Mouse (Mus musculus): Measurements from ENCODE around the gene Gm27027. TPM values are rescaled to one million over a fixed set of nuclear protein-coding genes. Genes with fewer than 3 reads are reported as not detected.

Gene Gm27027
- total and polyA plus RNA-seq, 2 experiments = not detected

- Histone ChIP-seq H3K36me3 (ENCODE audit: control insufficient read depth, insufficient read depth, low read length) (peaks cover 11% of the 10 kb centered on the region), H3K4me1 (ENCODE audit: control insufficient read depth, insufficient read depth, low read length) (0 out of 2 replicates have a peak, but pooled peaks cover 5% of the 10 kb centered on the region), H3K27me3 (ENCODE audit: control insufficient read depth, insufficient read depth, low read length) (no peaks in the 10 kb centered on the region), H3K27ac (replicated peaks; ENCODE audit: insufficient read depth, low read depth, low read length) (no peak overlapping the region), H3K4me3 (ENCODE audit: insufficient read depth, low read depth, low read length) (no peak overlapping the region; the same call in 1 of the 2 replicates), H3K9ac (ENCODE audit: low read depth, low read length) (no peak overlapping the region), H3K79me2 (ENCODE audit: control insufficient read depth, insufficient read depth, low read length) (no peaks in the 10 kb centered on the region)
- no peak for DNase-seq (ENCODE audit: extremely low read depth, low read depth, low spot score)
- TF ChIP-seq CTCF (IDR thresholded peaks at IDR 0.05; ENCODE audit: low read depth, low read length) (no peak), POLR2A (IDR thresholded peaks at IDR 0.05; ENCODE audit: extremely low read depth, insufficient read depth, low read length) (no peak)
- 45% methylated on average over 21 of the region's 21 CpGs for WGBS
These were observed 20.4 kb downstream of the Gm27027 start for GRCm38 (mm10) chr2:93975526-93976435.

- peaks cover 6% of the 10 kb centered on the region; the same call in 1 of the 2 replicates for H3K36me3 ChIP-seq (ENCODE audit: control insufficient read depth, insufficient read depth, low read length)
- H3K27me3 ChIP-seq (ENCODE audit: control insufficient read depth, insufficient read depth, low read length) = no peaks in the 10 kb centered on the region
- no peaks in the 10 kb centered on the region for H3K79me2 ChIP-seq (ENCODE audit: control insufficient read depth, insufficient read depth, low read length)
- no peak overlapping the region for H3K27ac ChIP-seq (replicated peaks; ENCODE audit: insufficient read depth, low read depth, low read length)
- no peak for TF ChIP-seq CTCF (IDR thresholded peaks at IDR 0.05; ENCODE audit: low read depth, low read length)
- TF ChIP-seq POLR2A (IDR thresholded peaks at IDR 0.05; ENCODE audit: extremely low read depth, insufficient read depth, low read length) = no peak
- 64% methylated on average over 7 of the region's 7 CpGs for WGBS
- no peak for DNase-seq (ENCODE audit: extremely low read depth, low read depth, low spot score)
- no peak overlapping the region for H3K9ac ChIP-seq (ENCODE audit: low read depth, low read length)
- H3K4me3 ChIP-seq (ENCODE audit: insufficient read depth, low read depth, low read length) = no peak overlapping the region
- 0 out of 2 replicates have a peak, but pooled peaks cover 5% of the 10 kb centered on the region for H3K4me1 ChIP-seq (ENCODE audit: control insufficient read depth, insufficient read depth, low read length)
These were observed 21.1 kb downstream of the Gm27027 start for GRCm38 (mm10) chr2:93975041-93975440.

- DNase-seq (ENCODE audit: extremely low read depth, low read depth, low spot score) = no peak
- Histone ChIP-seq H3K36me3 (ENCODE audit: control insufficient read depth, insufficient read depth, low read length) (no peaks in the 10 kb centered on the region), H3K4me3 (ENCODE audit: insufficient read depth, low read depth, low read length) (no peak overlapping the region), H3K27ac (replicated peaks; ENCODE audit: insufficient read depth, low read depth, low read length) (no peak overlapping the region), H3K4me1 (ENCODE audit: control insufficient read depth, insufficient read depth, low read length) (0 out of 2 replicates have a peak, but pooled peaks cover under 1% of the 10 kb centered on the region), H3K79me2 (ENCODE audit: control insufficient read depth, insufficient read depth, low read length) (no peaks in the 10 kb centered on the region), H3K9ac (ENCODE audit: low read depth, low read length) (no peak overlapping the region), H3K27me3 (ENCODE audit: control insufficient read depth, insufficient read depth, low read length) (no peaks in the 10 kb centered on the region)
- WGBS = 72% methylated on average over 3 of the region's 3 CpGs
- no peak for TF ChIP-seq POLR2A (IDR thresholded peaks at IDR 0.05; ENCODE audit: extremely low read depth, insufficient read depth, low read length)
- no peak for TF ChIP-seq CTCF (IDR thresholded peaks at IDR 0.05; ENCODE audit: low read depth, low read length)
These were observed 24.5 kb downstream of the Gm27027 start for GRCm38 (mm10) chr2:93971647-93972046.

GRCm38 (mm10) chr2:93964494-93965160 lies 31.5 kb downstream of the Gm27027 start:
- no peaks in the 10 kb centered on the region for H3K36me3 ChIP-seq (ENCODE audit: control insufficient read depth, insufficient read depth, low read length)
- no peaks in the 10 kb centered on the region for H3K27me3 ChIP-seq (ENCODE audit: control insufficient read depth, insufficient read depth, low read length)
- H3K4me1 ChIP-seq (ENCODE audit: control insufficient read depth, insufficient read depth, low read length) = no peaks in the 10 kb centered on the region; the same call in 1 of the 2 replicates
- H3K9ac ChIP-seq (ENCODE audit: low read depth, low read length) = no peak overlapping the region
- H3K4me3 ChIP-seq (ENCODE audit: insufficient read depth, low read depth, low read length) = no peak overlapping the region
- no peaks in the 10 kb centered on the region for H3K79me2 ChIP-seq (ENCODE audit: control insufficient read depth, insufficient read depth, low read length)
- WGBS = 65% methylated on average over 7 of the region's 7 CpGs
- DNase-seq (ENCODE audit: extremely low read depth, low read depth, low spot score) = no peak
- no peak for TF ChIP-seq CTCF (IDR thresholded peaks at IDR 0.05; ENCODE audit: low read depth, low read length)
- no peak for TF ChIP-seq POLR2A (IDR thresholded peaks at IDR 0.05; ENCODE audit: extremely low read depth, insufficient read depth, low read length)
- H3K27ac ChIP-seq (replicated peaks; ENCODE audit: insufficient read depth, low read depth, low read length) = no peak overlapping the region

- no peaks in the 10 kb centered on the region for H3K79me2 ChIP-seq (ENCODE audit: control insufficient read depth, insufficient read depth, low read length)
- no peaks in the 10 kb centered on the region for H3K36me3 ChIP-seq (ENCODE audit: control insufficient read depth, insufficient read depth, low read length)
- WGBS = 75% methylated on average over 1 of the region's 1 CpGs
- no peak overlapping the region for H3K27ac ChIP-seq (replicated peaks; ENCODE audit: insufficient read depth, low read depth, low read length)
- H3K4me3 ChIP-seq (ENCODE audit: insufficient read depth, low read depth, low read length) = no peak overlapping the region
- H3K9ac ChIP-seq (ENCODE audit: low read depth, low read length) = no peak overlapping the region
- no peaks in the 10 kb centered on the region for H3K27me3 ChIP-seq (ENCODE audit: control insufficient read depth, insufficient read depth, low read length)
- TF ChIP-seq POLR2A (IDR thresholded peaks at IDR 0.05; ENCODE audit: extremely low read depth, insufficient read depth, low read length) (no peak), CTCF (IDR thresholded peaks at IDR 0.05; ENCODE audit: low read depth, low read length) (no peak)
- DNase-seq (ENCODE audit: extremely low read depth, low read depth, low spot score) = no peak
- no peaks in the 10 kb centered on the region; the same call in 1 of the 2 replicates for H3K4me1 ChIP-seq (ENCODE audit: control insufficient read depth, insufficient read depth, low read length)
These were observed 32.4 kb downstream of the Gm27027 start for GRCm38 (mm10) chr2:93963802-93964201.
